Mouse (Mus musculus) Patski (cell line): ENCODE data around the gene Gpat3. TPM values are rescaled to one million over a fixed set of nuclear protein-coding genes. Genes with fewer than 3 reads are reported as not detected.
A peak's percentile ranks its signal among the peaks of the same experiment; 100 is the strongest.

Source experiments
- ATAC-seq: fragments of 100-300 bp; one replicate; pipeline ENCODE4 v1.8.0; 2021
- CTCF ChIA-PET: fragments of 350-600 bp; sonication (Branson Sonifier 250); formaldehyde crosslinking; loops from one replicate; lab custom pipeline; 2022; ENCODE audit warnings: inconsistent platforms; lab: Charles Lee
- POLR2A ChIA-PET: fragments of 350-600 bp; sonication (Branson Sonifier 250); formaldehyde crosslinking; loops from one replicate; lab custom pipeline; 2022; ENCODE audit warnings: antibody characterized with exemption, inconsistent platforms; lab: Charles Lee
- DNase-seq: peaks from one replicate; pipeline ENCODE4 v3.0.0-alpha.2; 2011; ENCODE audit warnings: low read depth, low spot score
- H3K27me3 ChIP-seq: fragments of 371-371 bp; one replicate; pipeline ENCODE4 v1.5.1; 2021
- CTCF ChIP-seq: fragments of 100-300 bp; IDR thresholded peaks from one replicate; pipeline ENCODE4 v1.5.1; 2021
- in situ Hi-C: fragments of 300-500 bp; cut with MboI; formaldehyde crosslinking; loops from 3 replicates; pipeline ENCODE4 v1.11.1; 2018; ENCODE audit warnings: low pct_unique_long_range_greater_than_20kb, mixed read lengths
- polyA plus RNA-seq: library from polyadenylated mRNA; unstranded; gene quantifications from one replicate; pipeline ENCODE4 v1.2.3, GENCODE M21; 2021

Gpat3 gene
- polyA plus RNA-seq, 1 experiment from 2014 or later = 11.9 TPM

- in situ Hi-C loops = no loop called here
- POLR2A ChIA-PET = interaction anchor here (1.4 kb wide), 1 partner anchor 26 kb away, joined by 4 read pairs; the partner anchor contains the start of gene Abraxas1
- ATAC-seq (no peak), DNase-seq (no peak)
- CTCF ChIA-PET = interaction anchor here (0.8 to 3.8 kb wide), 7 partner anchors 11 to 68 kb away, joined by 3 to 29 read pairs (median 3); no protein-coding TSS in a partner anchor
- H3K27me3 ChIP-seq = no peaks in the 10 kb centered on the region
- no peak for TF ChIP-seq CTCF
Measured at GRCm38 (mm10) chr5:100847143-100847542, 1.6 kb downstream of the Gpat3 start.

DNA sequence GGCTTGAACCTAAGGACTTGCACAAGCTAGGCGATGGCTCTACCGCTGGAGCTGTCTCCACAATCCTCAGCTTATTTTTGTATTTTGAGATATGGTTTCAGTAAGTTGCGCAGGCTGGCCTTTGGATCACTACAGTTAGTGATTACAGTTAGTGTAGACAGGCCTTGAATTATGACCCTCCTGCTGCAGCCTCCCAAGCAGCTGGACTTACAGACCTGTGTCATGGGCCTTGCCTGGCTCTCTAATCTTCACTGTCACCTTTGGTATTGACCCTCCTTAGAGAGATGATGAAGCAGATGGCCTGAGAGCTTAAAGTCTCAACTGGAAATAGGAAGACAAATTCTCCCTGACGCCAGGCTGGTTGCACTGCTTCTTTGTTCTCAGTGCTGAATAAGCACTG is 8.4 kb downstream of the Gpat3 start:
- DNase-seq = no peak
- POLR2A ChIA-PET = no interaction called here
- CTCF ChIA-PET = interaction anchor here (1.3 to 3.2 kb wide), 3 partner anchors 12 to 179 kb away, joined by 3 to 11 read pairs (median 7); partner anchors contain the start of gene Coq2
- TF ChIP-seq CTCF = no peak
- no peak for ATAC-seq
- no peaks in the 10 kb centered on the region for H3K27me3 ChIP-seq
- in situ Hi-C loops = no loop called here

DNA sequence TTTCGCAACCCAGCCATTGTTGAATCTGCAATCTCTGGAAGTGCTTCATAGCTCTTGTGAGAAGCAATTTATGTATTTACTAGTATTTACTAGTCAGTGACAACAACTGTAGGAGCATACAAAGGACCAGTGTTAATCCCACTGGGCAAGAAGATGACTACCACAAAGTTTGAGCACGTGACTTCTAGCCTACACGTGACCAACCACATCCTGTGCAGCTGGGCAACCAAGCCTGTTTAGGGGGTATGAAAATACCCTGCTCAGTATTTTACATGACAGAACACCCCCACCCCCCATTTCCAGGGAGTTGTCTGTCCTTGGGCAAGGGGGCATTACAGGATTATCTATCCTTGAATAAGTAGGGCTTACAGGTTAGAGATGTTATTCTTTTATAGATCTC is 11.0 kb downstream of the Gpat3 start:
- POLR2A ChIA-PET = no interaction called here
- ATAC-seq = no peak
- TF ChIP-seq CTCF = no peak
- no peaks in the 10 kb centered on the region for H3K27me3 ChIP-seq
- CTCF ChIA-PET = interaction anchor here (1.6 to 3.3 kb wide), 2 partner anchors 30 to 59 kb away, joined by 4 to 7 read pairs; no protein-coding TSS in a partner anchor
- no peak for DNase-seq
- in situ Hi-C loops = no loop called here

DNA sequence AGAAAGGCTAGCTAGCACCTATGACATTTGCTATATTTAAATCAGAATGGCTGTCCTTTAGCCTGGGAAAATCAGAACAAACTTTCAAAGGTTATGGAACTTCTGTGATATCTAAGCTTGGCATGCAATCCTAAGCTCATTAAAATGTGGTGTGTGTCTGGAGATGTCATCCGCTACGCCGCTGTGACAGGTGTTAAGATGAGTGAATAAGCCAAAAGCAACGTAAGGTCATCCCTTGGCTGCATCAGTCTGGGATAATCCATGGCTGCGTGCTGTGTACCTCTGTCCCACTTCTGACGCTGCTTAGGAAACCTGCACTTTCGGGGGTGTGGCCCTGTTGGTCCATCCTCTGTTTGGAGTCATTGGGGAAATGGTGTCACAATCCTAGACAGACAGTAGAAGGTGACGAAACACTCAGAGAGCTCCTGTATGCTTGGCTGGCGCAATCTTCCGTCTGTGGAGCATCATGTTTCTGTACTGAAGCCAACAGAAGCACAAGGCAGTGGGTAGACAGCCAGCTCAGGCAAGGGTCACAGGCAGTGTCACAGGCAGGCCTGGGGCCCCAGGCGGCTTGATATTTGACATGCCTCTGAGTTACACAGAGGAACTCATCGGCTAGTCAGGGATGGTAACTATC is 15.0 kb downstream of the Gpat3 start:
- no peak for ATAC-seq
- no peak for DNase-seq
- CTCF ChIA-PET = interaction anchor here (1.0 to 2.1 kb wide), 4 partner anchors 12 to 55 kb away, joined by 3 to 7 read pairs (median 4); partner anchors contain the start of gene Gpat3
- H3K27me3 ChIP-seq = no peaks in the 10 kb centered on the region
- in situ Hi-C loops = no loop called here
- TF ChIP-seq CTCF = no peak
- POLR2A ChIA-PET = no interaction called here

GRCm38 (mm10) chr5:100861140-100861539 is 15.6 kb downstream of the Gpat3 start:
- CTCF ChIA-PET = interaction anchor here (0.7 to 2.1 kb wide), 6 partner anchors 12 to 54 kb away, joined by 3 to 9 read pairs (median 4); partner anchors contain the start of gene Gpat3
- POLR2A ChIA-PET = no interaction called here
- ATAC-seq (no peak), DNase-seq (no peak)
- no peak for TF ChIP-seq CTCF
- H3K27me3 ChIP-seq = no peaks in the 10 kb centered on the region
- in situ Hi-C loops = no loop called here

DNA sequence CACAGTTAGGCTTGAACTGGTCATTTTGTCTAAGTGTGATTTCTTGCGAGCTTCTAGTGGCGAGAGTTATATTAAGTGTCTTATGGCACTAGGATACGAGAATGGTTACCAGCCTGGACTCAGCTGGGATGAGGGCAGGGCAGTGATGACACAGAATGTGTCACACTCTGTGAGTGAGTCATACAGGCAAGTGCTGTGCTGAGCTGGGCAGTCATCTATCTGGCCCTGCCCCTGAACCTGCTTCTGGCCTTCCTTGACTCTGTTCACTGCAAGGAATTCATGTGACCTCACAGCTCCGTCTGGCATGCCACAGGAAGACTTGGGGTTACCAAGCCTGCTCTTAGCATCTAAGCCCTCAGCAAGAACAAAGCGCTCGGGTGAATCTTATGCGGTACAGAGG is 16.3 kb downstream of the Gpat3 start:
- TF ChIP-seq CTCF = no peak
- CTCF ChIA-PET = interaction anchor here (0.7 to 2.1 kb wide), 6 partner anchors 13 to 187 kb away, joined by 3 to 9 read pairs (median 4); partner anchors contain the start of genes Coq2 and Gpat3
- in situ Hi-C loops = no loop called here
- ATAC-seq (peak; percentile 100), DNase-seq (no peak)
- H3K27me3 ChIP-seq = no peaks in the 10 kb centered on the region
- POLR2A ChIA-PET = no interaction called here

DNA sequence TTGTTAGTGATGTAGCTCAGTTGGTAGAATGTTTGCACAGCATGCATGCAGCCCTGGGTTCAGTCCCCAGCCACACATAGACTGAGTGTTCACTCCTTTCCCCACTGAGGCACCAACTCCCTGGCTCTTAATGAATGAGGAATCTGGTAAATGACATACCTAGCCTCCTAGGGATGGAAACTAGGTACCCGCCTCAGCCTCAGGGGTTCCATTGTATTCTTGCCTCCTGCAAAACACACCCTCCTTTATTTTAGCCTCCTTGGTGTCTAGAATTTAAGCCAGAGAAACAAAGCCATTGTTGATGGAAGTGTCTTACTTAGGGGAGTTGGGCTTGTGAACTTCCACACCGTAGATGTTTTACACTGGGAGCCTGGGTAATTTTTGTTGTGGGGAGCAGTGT is 17.6 kb downstream of the Gpat3 start:
- CTCF ChIA-PET = interaction anchor here (1.0 to 1.5 kb wide), 2 partner anchors 21 to 35 kb away, joined by 3 read pairs; no protein-coding TSS in a partner anchor
- ATAC-seq (no peak), DNase-seq (no peak)
- no peaks in the 10 kb centered on the region for H3K27me3 ChIP-seq
- POLR2A ChIA-PET = no interaction called here
- in situ Hi-C loops = no loop called here
- no peak for TF ChIP-seq CTCF

- no peak for ATAC-seq
- DNase-seq = no peak
- TF ChIP-seq CTCF = no peak
- no peaks in the 10 kb centered on the region for H3K27me3 ChIP-seq
- ChIA-PET CTCF (interaction anchor here (1.1 to 3.2 kb wide), 3 partner anchors 10 to 50 kb away, joined by 3 to 11 read pairs (median 3); no protein-coding TSS in a partner anchor), POLR2A (no interaction called here)
- in situ Hi-C loops = no loop called here
Measured at GRCm38 (mm10) chr5:100864438-100864837, 18.9 kb downstream of the Gpat3 start.

- in situ Hi-C loops = no loop called here
- CTCF ChIA-PET = interaction anchor here (0.9 to 3.2 kb wide), 5 partner anchors 12 to 40 kb away, joined by 3 to 11 read pairs (median 3); no protein-coding TSS in a partner anchor
Measured at GRCm38 (mm10) chr5:100866183-100866582, 20.7 kb downstream of the Gpat3 start.

GRCm38 (mm10) chr5:100869197-100869895 is 23.8 kb downstream of the Gpat3 start:
- ChIA-PET CTCF (interaction anchor here (1.0 to 2.2 kb wide), 3 partner anchors 10 to 50 kb away, joined by 4 to 9 read pairs (median 4); no protein-coding TSS in a partner anchor), POLR2A (no interaction called here)
- TF ChIP-seq CTCF = no peak
- in situ Hi-C loops = no loop called here
- H3K27me3 ChIP-seq = no peaks in the 10 kb centered on the region
- ATAC-seq = no peak
- DNase-seq = no peak

More at GRCm38 (mm10) chr5:100866183-100866582, 20.7 kb downstream of the Gpat3 start:
- no peaks in the 10 kb centered on the region for H3K27me3 ChIP-seq
- POLR2A ChIA-PET = interaction anchor here (0.7 to 1.5 kb wide), 3 partner anchors 21 to 82 kb away, joined by 3 to 12 read pairs (median 9); partner anchors contain the start of gene Gpat3
- no peak for TF ChIP-seq CTCF
- ATAC-seq (no peak), DNase-seq (no peak)
